Mouse (Mus musculus) lung, postnatal 25 days (tissue): ENCODE results near the gene Phtf2.
"Not testable (repeated sequence)": the region's sequence is repeated elsewhere in the genome, so short reads cannot be mapped to it uniquely, and the experiment has no call there.

Experiments used
- DNase-seq: peaks from one replicate; pipeline ENCODE4 v3.0.0; 2022; ENCODE audit warnings: low spot score

Gene Phtf2

GRCm38 (mm10) chr5:20765365-20765920 lies 116.5 kb downstream of the Phtf2 start:
- no peak for DNase-seq

GRCm38 (mm10) chr5:20762441-20762840 lies 119.5 kb downstream of the Phtf2 start:
- DNase-seq = not testable (repeated sequence)

- peak; percentile 44 for DNase-seq
These were observed 121.4 kb downstream of the Phtf2 start for GRCm38 (mm10) chr5:20760368-20761162.

- no peak for DNase-seq
These were observed 122.2 kb downstream of the Phtf2 start for GRCm38 (mm10) chr5:20759771-20760170.

- DNase-seq = no peak
These were observed 128.0 kb downstream of the Phtf2 start for GRCm38 (mm10) chr5:20753963-20754362.

GRCm38 (mm10) chr5:20753096-20753495 lies 128.8 kb downstream of the Phtf2 start:
- DNase-seq = peak; percentile 6

- DNase-seq = peak; percentile 20
These were observed 130.2 kb downstream of the Phtf2 start for GRCm38 (mm10) chr5:20751696-20752095.

- DNase-seq = no peak
These were observed 130.9 kb downstream of the Phtf2 start for GRCm38 (mm10) chr5:20751000-20751399.

- DNase-seq = no peak
These were observed 132.4 kb downstream of the Phtf2 start for GRCm38 (mm10) chr5:20749535-20749934.

- no peak for DNase-seq
These were observed 133.1 kb downstream of the Phtf2 start for GRCm38 (mm10) chr5:20748856-20749255.

GRCm38 (mm10) chr5:20748142-20748541 lies 133.8 kb downstream of the Phtf2 start:
- DNase-seq = no peak

- DNase-seq = no peak
These were observed 140.0 kb downstream of the Phtf2 start for GRCm38 (mm10) chr5:20741936-20742335.

GRCm38 (mm10) chr5:20741193-20741592 lies 140.7 kb downstream of the Phtf2 start:
- DNase-seq = no peak

GRCm38 (mm10) chr5:20738795-20739194 lies 143.1 kb downstream of the Phtf2 start:
- no peak for DNase-seq

GRCm38 (mm10) chr5:20723226-20723625 lies 158.7 kb downstream of the Phtf2 start:
- not testable (repeated sequence) for DNase-seq

- peak; percentile 75 for DNase-seq
These were observed 161.6 kb downstream of the Phtf2 start for GRCm38 (mm10) chr5:20720201-20720900.

- not testable (repeated sequence) for DNase-seq
These were observed 165.9 kb downstream of the Phtf2 start for GRCm38 (mm10) chr5:20715980-20716379.

GRCm38 (mm10) chr5:20714619-20715018 lies 167.3 kb downstream of the Phtf2 start:
- DNase-seq = not testable (repeated sequence)

GRCm38 (mm10) chr5:20710845-20711244 lies 171.1 kb downstream of the Phtf2 start:
- DNase-seq = not testable (repeated sequence)
